Mouse (Mus musculus) R1 (cell line): ENCODE results near the gene Olfr150.
"Not testable (repeated sequence)": the region's sequence is repeated elsewhere in the genome, so short reads cannot be mapped to it uniquely, and the experiment has no call there.

Experiments
- DNase-seq: peaks from one replicate; pipeline ENCODE4 v3.0.0-alpha.2; 2018; ENCODE audit warnings: low read depth, low spot score

Gene Olfr150

DNA sequence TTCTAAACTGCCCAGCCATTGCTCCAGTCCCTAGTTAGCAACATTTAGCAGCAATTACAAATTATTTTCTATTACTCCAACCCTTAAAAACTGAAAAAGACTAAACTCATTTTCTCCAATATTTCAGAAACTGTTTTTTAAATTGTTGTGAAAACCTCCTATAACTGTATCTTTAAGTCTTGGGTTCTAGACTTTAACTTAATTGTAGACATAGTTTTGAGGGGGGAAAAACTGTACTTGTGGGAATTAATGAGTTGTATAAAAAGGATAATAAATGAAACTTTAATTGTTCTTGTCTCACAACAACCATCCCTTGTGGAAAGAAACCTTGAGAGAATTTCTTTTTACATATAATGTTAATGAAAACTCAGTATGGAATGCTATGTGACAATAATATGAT is at the start of gene Olfr150:
TSS of gene Olfr150 (plus strand) at position 301 of the 400 bp plus-strand sequence.
- no peak for DNase-seq

- DNase-seq: not testable (repeated sequence)
Observed at GRCm38 (mm10) chr9:39701123-39701522, 29.7 kb upstream of the Olfr150 start.

DNA sequence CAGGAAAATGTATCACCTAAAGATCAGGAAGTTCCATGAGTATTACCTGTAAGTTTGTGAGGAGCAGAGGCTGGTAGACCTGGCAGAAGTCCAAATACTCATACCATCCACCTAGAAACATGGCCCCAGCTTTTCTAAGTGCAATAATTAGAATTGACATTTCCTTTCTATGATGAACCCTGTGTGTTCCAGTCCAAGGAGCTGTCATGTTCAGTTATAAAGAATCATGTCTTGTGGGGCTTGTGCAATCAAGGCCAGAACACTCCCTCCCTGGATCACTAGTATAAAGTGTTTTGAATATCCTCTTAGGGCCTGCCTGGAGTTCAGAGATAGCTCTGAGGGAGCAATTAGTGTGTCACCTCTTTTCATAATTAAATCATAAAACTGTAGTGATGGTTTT is 23.8 kb upstream of the Olfr150 start, which contains the start of gene Olfr149:
TSS of gene Olfr149 (minus strand) at position 101 of the 400 bp plus-strand sequence.
- no peak for DNase-seq

DNA sequence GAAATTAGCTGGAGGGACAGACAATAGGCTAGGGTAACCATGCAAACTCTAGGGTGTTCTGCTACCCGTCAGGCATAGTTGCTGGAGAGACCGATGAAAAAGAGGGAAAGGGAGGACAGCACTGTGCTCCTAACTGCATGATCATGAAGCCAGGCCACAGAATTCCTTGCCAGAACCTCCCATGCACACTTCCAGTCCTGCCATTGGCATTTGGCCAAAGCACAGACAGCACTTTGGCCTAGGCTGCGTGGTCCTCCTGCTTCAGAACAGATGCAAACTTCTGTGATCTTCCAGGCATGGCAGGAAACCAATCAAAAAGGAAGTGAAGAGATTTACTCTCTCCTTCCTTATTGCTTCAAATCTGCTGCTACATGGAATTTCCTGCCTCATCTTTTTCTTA is 21.8 kb upstream of the Olfr150 start:
- DNase-seq: no peak

GRCm38 (mm10) chr9:39711053-39711452 is 19.7 kb upstream of the Olfr150 start, which contains the start of gene Olfr965:
Olfr965 (plus strand) TSS chr9:39711353.
- DNase-seq: no peak

DNA sequence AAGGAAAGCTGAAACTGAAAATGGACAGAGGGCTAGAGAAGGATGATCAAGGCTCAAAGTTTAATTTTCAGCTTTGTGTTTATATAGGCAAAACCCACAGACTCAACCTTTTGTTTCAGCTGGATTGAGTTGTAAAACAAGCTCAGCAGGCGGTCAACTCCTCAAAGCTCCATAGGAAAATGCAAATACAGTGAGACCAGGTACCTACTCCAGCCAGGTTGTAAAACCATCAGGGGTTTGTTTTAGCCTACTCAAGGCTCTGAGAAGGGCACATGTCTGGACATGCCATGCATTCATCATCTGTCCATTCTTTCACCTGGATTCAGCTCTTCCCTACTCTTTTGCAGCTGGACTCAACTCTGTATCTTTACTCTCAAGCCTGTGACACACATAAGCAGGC is 10.0 kb downstream of the Olfr150 start:
- DNase-seq: peak; percentile 84

- DNase-seq: no peak
Observed at GRCm38 (mm10) chr9:39745949-39746348, 15.2 kb downstream of the Olfr150 start, which contains the start of gene Olfr967. Olfr967 (plus strand) TSS chr9:39746249.

GRCm38 (mm10) chr9:39746428-39746827 is 15.7 kb downstream of the Olfr150 start:
- no peak for DNase-seq

DNA sequence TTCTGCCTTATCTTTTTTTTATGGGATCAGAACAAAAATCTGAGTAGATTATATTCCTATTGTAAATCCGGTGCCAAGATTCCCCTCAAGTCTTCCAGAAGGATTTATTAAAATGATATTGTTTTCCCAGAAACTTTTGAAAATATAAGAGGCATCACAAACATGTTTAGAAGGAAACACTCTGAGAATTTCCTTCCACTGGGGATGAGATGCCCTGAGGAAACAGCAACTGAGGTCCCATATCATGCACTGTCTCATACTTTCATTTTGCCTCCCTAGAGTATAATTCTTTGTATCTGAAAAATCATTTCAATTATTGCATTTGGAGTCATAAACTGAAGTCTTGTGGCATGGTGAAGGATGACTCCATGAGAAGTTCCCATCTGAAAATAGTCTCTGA is 52.4 kb downstream of the Olfr150 start, which contains the start of gene Olfr968:
TSS of gene Olfr968 (minus strand) at position 101 of the 400 bp plus-strand sequence.
- DNase-seq: no peak
